Mouse (Mus musculus) cerebellum, adult 9-10 months (tissue): ENCODE results near the gene Foxn1.

Experiments used
- DNase-seq: peaks from one replicate; pipeline ENCODE4 v3.0.0; 2022

The Foxn1 gene

GRCm38 (mm10) chr11:78399680-78400079 is 13.3 kb upstream of the Foxn1 start:
- peak; percentile 71 for DNase-seq

GRCm38 (mm10) chr11:78398212-78398611 is 11.9 kb upstream of the Foxn1 start:
- no peak for DNase-seq

- DNase-seq, result peak; percentile 54
Measured at GRCm38 (mm10) chr11:78397397-78397796, 11.0 kb upstream of the Foxn1 start.

GRCm38 (mm10) chr11:78396950-78397349 is 10.6 kb upstream of the Foxn1 start:
- DNase-seq, result no peak

GRCm38 (mm10) chr11:78392728-78393127 is 6.4 kb upstream of the Foxn1 start:
- no peak for DNase-seq

GRCm38 (mm10) chr11:78385776-78386175 is 582 bp downstream of the Foxn1 start:
- DNase-seq, result no peak

- no peak for DNase-seq
Measured at GRCm38 (mm10) chr11:78382701-78383100, 3.7 kb downstream of the Foxn1 start.

GRCm38 (mm10) chr11:78382286-78382685 is 4.1 kb downstream of the Foxn1 start:
- DNase-seq, result no peak

- no peak for DNase-seq
Measured at GRCm38 (mm10) chr11:78380996-78381395, 5.4 kb downstream of the Foxn1 start.

- DNase-seq, result no peak
Measured at GRCm38 (mm10) chr11:78380351-78380750, 6.0 kb downstream of the Foxn1 start.

GRCm38 (mm10) chr11:78377549-78378159 is 8.7 kb downstream of the Foxn1 start:
- DNase-seq, result no peak

GRCm38 (mm10) chr11:78374147-78374546 is 12.2 kb downstream of the Foxn1 start:
- DNase-seq, result no peak

GRCm38 (mm10) chr11:78372610-78373009 is 13.7 kb downstream of the Foxn1 start:
- no peak for DNase-seq

GRCm38 (mm10) chr11:78372166-78372565 is 14.2 kb downstream of the Foxn1 start:
- no peak for DNase-seq

GRCm38 (mm10) chr11:78371711-78372110 is 14.6 kb downstream of the Foxn1 start:
- DNase-seq, result no peak

- DNase-seq, result no peak
Measured at GRCm38 (mm10) chr11:78370389-78370788, 16.0 kb downstream of the Foxn1 start.

- no peak for DNase-seq
Measured at GRCm38 (mm10) chr11:78367456-78368225, 18.7 kb downstream of the Foxn1 start.

- no peak for DNase-seq
Measured at GRCm38 (mm10) chr11:78364103-78364502, 22.3 kb downstream of the Foxn1 start.

- DNase-seq, result no peak
Measured at GRCm38 (mm10) chr11:78363309-78364007, 22.9 kb downstream of the Foxn1 start.

- no peak for DNase-seq
Measured at GRCm38 (mm10) chr11:78360789-78361131, 25.6 kb downstream of the Foxn1 start.

GRCm38 (mm10) chr11:78360125-78360788 is 26.1 kb downstream of the Foxn1 start:
- DNase-seq, result peak; percentile 75

- DNase-seq, result no peak
Measured at GRCm38 (mm10) chr11:78358330-78359007, 27.9 kb downstream of the Foxn1 start.
